Comparison of ENCODE assay signal across 26 mouse cellular contexts in the genomic region with DNA sequence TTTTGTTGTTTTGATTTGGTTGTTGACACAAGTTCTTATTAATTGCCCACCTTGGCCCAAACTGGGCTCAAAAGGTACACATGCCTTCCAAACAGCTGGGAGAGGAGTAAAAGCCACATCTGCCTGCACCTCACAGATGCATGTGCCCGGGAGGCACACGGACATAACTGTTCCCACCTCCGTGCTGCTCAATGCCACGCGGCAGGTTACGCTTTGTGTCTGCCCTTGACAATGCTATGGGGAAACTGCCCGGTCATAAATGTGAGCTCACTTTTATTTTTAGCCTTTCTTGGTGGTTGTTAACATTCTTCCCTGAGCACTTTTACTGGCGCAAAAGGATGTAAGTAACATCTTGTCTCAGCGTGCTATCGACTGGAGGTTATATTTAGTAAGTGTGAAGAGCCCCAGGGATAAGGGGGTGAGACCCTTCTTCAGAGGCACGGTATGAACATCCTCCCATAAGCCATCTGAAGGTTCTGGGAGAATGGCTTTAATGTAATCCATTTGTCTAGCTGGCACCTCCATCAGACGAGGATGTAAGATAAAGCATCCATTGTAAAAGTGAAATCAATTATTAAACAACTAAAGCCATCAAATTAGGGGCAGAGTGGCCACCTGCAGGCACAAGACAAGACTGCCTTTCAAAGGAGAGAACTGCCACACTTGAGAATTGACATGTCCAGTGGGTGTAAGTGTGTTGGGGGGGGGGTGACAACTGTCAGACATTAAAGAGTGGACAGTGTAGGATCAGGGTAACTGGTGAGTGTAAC. TPM values are rescaled to one million over a fixed set of nuclear protein-coding genes. Genes with fewer than 3 reads are reported as not detected.
DNase-seq lines count a peak whose midpoint lies in the region; ATAC-seq lines count a peak whose summit lies in the region.
"Had no signal": no experiment of that assay in that cellular context is flagged by ENCODE, and none has a peak within 500 bp of the region (broad histone marks: within the 10 kb centered on the region; RNA-seq: fewer than 3 reads in every experiment).

No protein-coding gene starts in this region.

- H3K9me3 ChIP-seq in embryonic facial prominence, embryonic 14.5 days (ENCODE audit: control insufficient read depth, low read length), result no peaks in the 10 kb centered on the region
- H3K9me3 ChIP-seq in embryonic facial prominence, embryonic 10.5 days, result no peaks in the 10 kb centered on the region
- no peaks in the 10 kb centered on the region for H3K9me3 ChIP-seq in midbrain, embryonic 14.5 days (ENCODE audit: control insufficient read depth, low read length)
- no peaks in the 10 kb centered on the region for H3K9me3 ChIP-seq in midbrain, embryonic 11.5 days (ENCODE audit: control insufficient read depth, low read length)
- H3K9me3 ChIP-seq in intestine, embryonic 15.5 days, result no peaks in the 10 kb centered on the region
- H3K9me3 ChIP-seq: forebrain, embryonic 10.5 days; hindbrain, embryonic 15.5 days; lung, embryonic 15.5 days; stomach, embryonic 15.5 days had no signal

- DNase-seq in embryonic facial prominence, embryonic 14.5 days (ENCODE audit: low spot score), result peak; percentile 1
- no peak for DNase-seq in embryonic facial prominence, embryonic 10.5 days (ENCODE audit: low spot score)
- DNase-seq in midbrain, embryonic 14.5 days, result peak; percentile 13
- DNase-seq in midbrain, embryonic 11.5 days (ENCODE audit: low spot score, missing footprints), result no peak
- no peak for DNase-seq in testis, postnatal 10 days (ENCODE audit: low spot score)
- DNase-seq in thymus, postnatal 36 days, result no peak
- no peak for DNase-seq in right cerebral cortex, postnatal 14 days
- DNase-seq: adrenal gland, postnatal 10 days; cerebellum, adult 11 months; cerebellum, postnatal 25 days; embryo, embryonic 11 days; gastrocnemius, postnatal 25 days; kidney, adult 2 months; kidney, postnatal 10 days; layer of hippocampus, postnatal 36 days; lung, postnatal 4 days; right cerebral cortex, postnatal 25 days; thymus, postnatal 14 days had no signal

- no peak for ATAC-seq in embryonic facial prominence, embryonic 14.5 days (ENCODE audit: low read depth)
- ATAC-seq in midbrain, embryonic 14.5 days (ENCODE audit: low FRiP score, low TSS enrichment), result no peak
- ATAC-seq in midbrain, embryonic 11.5 days (ENCODE audit: low FRiP score), result no peak
- no peak for ATAC-seq in intestine, embryonic 15.5 days
- ATAC-seq: Patski had no signal

- H3K4me1 ChIP-seq in embryonic facial prominence, embryonic 14.5 days (ENCODE audit: control insufficient read depth, insufficient read depth, low read length), result no peaks in the 10 kb centered on the region
- H3K4me1 ChIP-seq in embryonic facial prominence, embryonic 10.5 days, result peaks cover 10% of the 10 kb centered on the region
- peaks cover 10% of the 10 kb centered on the region; the same call in 1 of the 2 replicates for H3K4me1 ChIP-seq in midbrain, embryonic 14.5 days (ENCODE audit: control insufficient read depth, insufficient read depth, low read length)
- peaks cover 7% of the 10 kb centered on the region; the same call in 1 of the 2 replicates for H3K4me1 ChIP-seq in midbrain, embryonic 11.5 days (ENCODE audit: control insufficient read depth, insufficient read depth, low read length)
- H3K4me1 ChIP-seq in intestine, embryonic 15.5 days (replicated peaks), result peaks cover 3% of the 10 kb centered on the region; the same call in 1 of the 2 replicates

- H3K27ac ChIP-seq in embryonic facial prominence, embryonic 14.5 days (replicated peaks; ENCODE audit: low read depth, low read length), result no peak overlapping the region
- no peak overlapping the region for H3K27ac ChIP-seq in embryonic facial prominence, embryonic 10.5 days (replicated peaks)
- 0 out of 2 replicates have a peak overlapping the region, but pooled peaks have one; percentile 9 for H3K27ac ChIP-seq in midbrain, embryonic 14.5 days (replicated peaks; ENCODE audit: low read depth, low read length)
- H3K27ac ChIP-seq in midbrain, embryonic 11.5 days (ENCODE audit: low read depth, low read length), result no peak overlapping the region
- H3K27ac ChIP-seq in intestine, embryonic 15.5 days, result peak overlapping the region; percentile 70
- H3K27ac ChIP-seq: forebrain, embryonic 10.5 days; hindbrain, embryonic 15.5 days; layer of hippocampus, adult 2 months; liver, embryonic 14.5 days; lung, embryonic 15.5 days had no signal

- peaks cover 21% of the 10 kb centered on the region for H3K27me3 ChIP-seq in embryonic facial prominence, embryonic 14.5 days (replicated peaks; ENCODE audit: control insufficient read depth, insufficient read depth, low read length)
- peaks cover 43% of the 10 kb centered on the region for H3K27me3 ChIP-seq in embryonic facial prominence, embryonic 10.5 days (replicated peaks; ENCODE audit: low read depth, poor library complexity, severe bottlenecking)
- H3K27me3 ChIP-seq in midbrain, embryonic 14.5 days (ENCODE audit: control insufficient read depth, insufficient read depth, low read length), result peaks cover 7% of the 10 kb centered on the region
- H3K27me3 ChIP-seq in midbrain, embryonic 11.5 days (ENCODE audit: control insufficient read depth, insufficient read depth, low read length), result peaks cover 16% of the 10 kb centered on the region
- 0 out of 2 replicates have a peak, but pooled peaks cover 1% of the 10 kb centered on the region for H3K27me3 ChIP-seq in intestine, embryonic 15.5 days (replicated peaks)

- H3K4me3 ChIP-seq in embryonic facial prominence, embryonic 14.5 days (ENCODE audit: low read depth, low read length), result no peak overlapping the region
- H3K4me3 ChIP-seq in embryonic facial prominence, embryonic 10.5 days, result no peak overlapping the region
- no peak overlapping the region for H3K4me3 ChIP-seq in midbrain, embryonic 14.5 days (replicated peaks; ENCODE audit: low read depth, low read length)
- no peak overlapping the region for H3K4me3 ChIP-seq in midbrain, embryonic 11.5 days (ENCODE audit: low read depth, low read length)
- no peak overlapping the region for H3K4me3 ChIP-seq in intestine, embryonic 15.5 days (replicated peaks)
- H3K4me3 ChIP-seq: forebrain, embryonic 10.5 days; hindbrain, embryonic 15.5 days; layer of hippocampus, adult 2 months; lung, embryonic 15.5 days; stomach, embryonic 15.5 days had no signal

- no peak overlapping the region for H3K4me2 ChIP-seq in embryonic facial prominence, embryonic 14.5 days (ENCODE audit: low read depth, low read length)
- H3K4me2 ChIP-seq in midbrain, embryonic 14.5 days (ENCODE audit: low read length), result no peak overlapping the region
- H3K4me2 ChIP-seq in midbrain, embryonic 11.5 days, result no peak overlapping the region
- peak overlapping the region; percentile 34 for H3K4me2 ChIP-seq in intestine, embryonic 15.5 days (replicated peaks)
- H3K4me2 ChIP-seq: hindbrain, embryonic 15.5 days; lung, embryonic 15.5 days; stomach, embryonic 15.5 days had no signal

- H3K36me3 ChIP-seq in embryonic facial prominence, embryonic 14.5 days (ENCODE audit: control insufficient read depth, insufficient read depth, low read length), result no peaks in the 10 kb centered on the region
- H3K36me3 ChIP-seq in embryonic facial prominence, embryonic 10.5 days (replicated peaks), result no peaks in the 10 kb centered on the region
- no peaks in the 10 kb centered on the region for H3K36me3 ChIP-seq in midbrain, embryonic 14.5 days (ENCODE audit: control insufficient read depth, insufficient read depth, low read length)
- H3K36me3 ChIP-seq in midbrain, embryonic 11.5 days (ENCODE audit: control insufficient read depth, insufficient read depth, low read length), result no peaks in the 10 kb centered on the region
- H3K36me3 ChIP-seq in intestine, embryonic 15.5 days, result no peaks in the 10 kb centered on the region
- H3K36me3 ChIP-seq: forebrain, embryonic 10.5 days; hindbrain, embryonic 15.5 days; lung, embryonic 15.5 days; stomach, embryonic 15.5 days had no signal

- H3K9ac ChIP-seq in embryonic facial prominence, embryonic 14.5 days (ENCODE audit: low read depth, low read length), result no peak overlapping the region
- no peak overlapping the region for H3K9ac ChIP-seq in midbrain, embryonic 14.5 days (replicated peaks; ENCODE audit: low read length)
- H3K9ac ChIP-seq in midbrain, embryonic 11.5 days (ENCODE audit: low read length), result no peak overlapping the region
- H3K9ac ChIP-seq in intestine, embryonic 15.5 days, result no peak overlapping the region
- H3K9ac ChIP-seq: hindbrain, embryonic 15.5 days; liver, embryonic 14.5 days; lung, embryonic 15.5 days; stomach, embryonic 15.5 days had no signal

- 66% methylated on average over 12 of the region's 12 CpGs for WGBS in embryonic facial prominence, embryonic 14.5 days
- 72% methylated on average over 12 of the region's 12 CpGs for WGBS in embryonic facial prominence, embryonic 10.5 days
- 64% methylated on average over 12 of the region's 12 CpGs for WGBS in midbrain, embryonic 14.5 days
- 74% methylated on average over 12 of the region's 12 CpGs for WGBS in midbrain, embryonic 11.5 days
- 41% methylated on average over 12 of the region's 12 CpGs for WGBS in intestine, embryonic 15.5 days

RNA-seq across cellular contexts. Expression of a gene that starts 24.5 kb away (rescaled TPM):
- 3.6 and 4.3 TPM in 2 replicates for polyA plus RNA-seq in embryonic facial prominence, embryonic 14.5 days (2014; fragmentation: Nextera tagmentation; extraction: Ambion mirVana)
- 1.8 and 2.8 TPM in 2 replicates for polyA plus RNA-seq in embryonic facial prominence, embryonic 10.5 days (2016; fragmentation: Nextera tagmentation; extraction: Ambion mirVana)
- 33.4 and 37.1 TPM in 2 replicates for polyA plus RNA-seq in midbrain, embryonic 14.5 days (2014; fragmentation: Nextera tagmentation; extraction: Ambion mirVana)
- polyA plus RNA-seq in midbrain, embryonic 11.5 days (2014; fragmentation: Nextera tagmentation; extraction: Ambion mirVana), result 7.4 and 8.3 TPM in 2 replicates
- polyA plus RNA-seq in intestine, embryonic 15.5 days (2015; fragmentation: Nextera tagmentation; extraction: Ambion mirVana), result 7.0 and 9.2 TPM in 2 replicates
- polyA plus RNA-seq: Patski had no signal

Comparison
In these comparisons a context has a peak if more than half of its experiments do, and no peak if none do; other contexts are left out.
1. DNase-seq: peak in embryonic facial prominence, embryonic 14.5 days (single experiment) and midbrain, embryonic 14.5 days (single experiment); none in embryonic facial prominence, embryonic 10.5 days (single experiment), midbrain, embryonic 11.5 days (single experiment), testis, postnatal 10 days (single experiment), thymus, postnatal 36 days (0 of 2) and right cerebral cortex, postnatal 14 days (single experiment).
2. H3K27ac ChIP-seq: peak in midbrain, embryonic 14.5 days (single experiment) and intestine, embryonic 15.5 days (single experiment); none in embryonic facial prominence, embryonic 14.5 days (single experiment), embryonic facial prominence, embryonic 10.5 days (single experiment) and midbrain, embryonic 11.5 days (single experiment).